Mouse (Mus musculus) urinary bladder, postnatal 36 days (tissue): ENCODE results near the gene Crocc.

Experiments used
- DNase-seq, 2 experiments: peaks; one replicate each; pipeline ENCODE4 v3.0.0; 2022; ENCODE audit warnings: low spot score in 2 of 2, mixed read lengths in 1 of 2

Crocc gene

DNA sequence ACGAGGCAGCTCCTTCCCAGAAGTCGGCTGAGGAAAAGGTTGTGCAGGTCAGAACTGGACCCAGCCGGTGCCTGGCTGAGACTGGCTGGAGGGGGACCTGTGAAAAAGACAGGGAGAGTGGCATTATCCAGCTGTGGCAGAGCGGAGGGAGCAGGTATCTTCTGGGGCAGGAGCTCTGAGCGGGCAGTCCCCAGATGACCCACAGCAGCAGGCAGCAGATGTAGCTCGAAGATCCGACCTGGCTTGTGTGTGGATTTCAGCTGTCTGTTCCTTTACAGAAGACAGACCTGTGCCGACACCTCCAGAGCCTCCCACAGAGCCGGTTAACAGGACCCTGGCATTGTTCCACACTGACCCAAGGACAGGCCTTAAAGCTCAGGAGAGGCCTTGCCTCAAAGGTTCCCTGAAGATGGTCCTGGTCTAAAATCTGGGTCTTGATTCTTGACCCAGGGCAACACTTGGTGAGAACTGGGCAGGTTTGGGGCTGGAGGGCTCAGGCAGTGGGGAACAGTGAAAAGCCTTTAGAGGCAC, 7.2 kb upstream of the Crocc start:
- no peak for DNase-seq

DNA sequence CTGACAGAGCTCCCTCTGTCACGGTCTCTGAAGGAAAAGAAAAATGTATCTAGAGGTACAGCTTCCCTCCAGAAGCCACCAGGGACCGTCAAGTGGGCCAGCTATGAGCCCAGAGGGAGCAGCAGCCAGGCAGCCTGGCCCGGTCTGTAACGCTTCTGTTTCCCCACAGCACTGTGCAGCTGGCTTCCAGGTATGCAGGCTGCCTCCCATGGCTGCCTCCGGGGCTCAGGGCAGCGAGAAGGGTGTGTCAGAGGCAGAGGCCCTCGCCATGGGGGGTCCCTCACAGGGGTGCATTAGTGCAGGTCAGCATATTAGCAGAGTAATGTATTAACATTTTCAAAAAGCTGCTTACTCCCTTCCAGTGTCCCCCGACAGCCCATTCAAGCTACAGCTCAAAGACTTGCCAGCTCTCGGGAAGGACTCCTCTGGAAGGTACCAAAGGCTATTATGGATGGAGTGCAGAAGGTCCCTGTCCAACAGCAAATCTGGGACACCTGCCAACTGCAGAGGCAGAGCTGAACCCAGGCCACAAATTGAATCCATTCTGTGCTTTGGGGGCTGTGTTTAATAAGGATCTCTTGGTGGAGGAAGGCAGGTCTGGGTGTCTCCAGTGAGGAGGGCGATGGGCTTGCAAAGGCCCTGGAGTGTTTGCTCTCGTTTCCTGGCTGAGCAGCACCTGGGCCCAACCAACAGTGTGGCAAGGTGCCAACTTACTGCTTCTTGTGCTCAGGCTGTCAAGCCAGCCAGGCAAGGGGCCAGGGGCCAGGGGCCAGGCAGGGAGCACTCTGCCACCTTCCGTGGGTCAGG, 6.6 kb upstream of the Crocc start:
- DNase-seq: no peak

GRCm38 (mm10) chr4:141065123-141065522, 4.8 kb upstream of the Crocc start:
- DNase-seq: peak; percentile 64 to 76

DNA sequence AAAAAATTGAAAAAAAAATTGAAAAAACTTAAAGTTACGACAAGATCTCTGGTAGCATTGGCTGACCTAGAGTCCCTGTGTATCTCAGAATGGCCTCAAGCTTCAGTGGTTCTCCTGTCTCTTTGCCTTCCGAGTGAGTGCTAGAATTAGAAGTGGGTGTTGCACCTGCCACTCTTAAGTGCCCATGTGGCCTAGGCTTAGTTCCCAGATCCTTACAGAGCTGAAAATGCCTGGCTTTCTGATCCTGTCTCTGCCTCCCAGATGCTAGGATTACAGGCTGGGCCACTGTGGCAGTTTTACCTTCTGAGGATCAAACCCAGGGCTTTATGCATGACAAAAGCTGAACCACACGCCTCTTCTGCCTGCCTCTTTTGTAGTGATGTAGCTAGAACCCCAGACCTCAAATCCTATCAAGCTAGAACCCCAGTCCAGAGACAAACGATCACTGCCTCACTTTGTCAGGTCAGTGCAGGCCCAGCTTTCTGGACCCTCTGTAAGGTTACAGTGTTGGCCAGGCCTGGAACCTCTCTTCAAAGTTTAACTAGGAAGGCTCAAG, 3.8 kb upstream of the Crocc start:
- DNase-seq: no peak

GRCm38 (mm10) chr4:141059616-141060425, 529 bp downstream of the Crocc start:
- DNase-seq: no peak

- DNase-seq: no peak
These were observed 1.5 kb downstream of the Crocc start for GRCm38 (mm10) chr4:141058835-141059234.

GRCm38 (mm10) chr4:141056970-141057369, 3.4 kb downstream of the Crocc start:
- DNase-seq: no peak

- no peak for DNase-seq
These were observed 6.7 kb downstream of the Crocc start for GRCm38 (mm10) chr4:141053568-141054161.

DNA sequence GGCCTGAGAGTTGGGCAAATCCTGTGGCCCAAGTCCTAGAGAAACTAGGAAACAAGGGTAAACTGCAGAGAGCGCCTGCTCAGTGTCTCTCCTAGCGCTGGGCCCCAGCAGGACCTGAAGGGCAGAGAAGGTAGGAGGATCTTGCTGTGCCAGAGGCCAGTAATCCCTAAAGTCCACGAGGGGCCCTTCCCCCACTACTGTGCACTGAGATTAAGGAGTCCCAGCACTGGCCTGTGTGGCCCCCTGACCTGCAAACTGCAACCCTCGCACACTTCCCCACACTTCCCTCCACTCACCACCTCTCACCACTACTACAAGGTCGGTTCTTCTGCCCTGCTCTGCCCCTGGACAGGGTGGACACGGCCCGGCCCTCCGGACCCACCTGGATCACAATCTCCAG, 7.2 kb downstream of the Crocc start:
- no peak for DNase-seq

DNA sequence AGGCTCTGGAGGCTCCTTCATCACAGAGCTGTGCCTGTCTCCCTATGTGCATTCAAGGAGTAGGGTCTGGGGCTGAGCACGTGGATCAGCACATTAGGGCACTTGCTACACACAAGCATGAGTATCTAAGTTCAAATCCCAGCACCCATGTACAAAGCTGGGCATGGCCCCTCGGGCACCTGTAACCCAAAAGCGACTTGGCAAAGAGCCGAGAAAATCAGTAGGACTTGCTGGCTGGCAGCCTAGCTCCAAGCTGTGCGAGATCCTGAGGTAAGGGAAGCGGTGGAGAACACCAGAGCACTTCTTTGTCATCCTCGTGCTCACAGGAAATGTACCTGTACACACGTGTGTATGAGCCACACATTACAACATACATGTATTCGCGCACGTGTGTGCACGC, 7.9 kb downstream of the Crocc start:
- no peak for DNase-seq

- no peak for DNase-seq
These were observed 10.9 kb downstream of the Crocc start for GRCm38 (mm10) chr4:141049476-141049835.

- DNase-seq: no peak
These were observed 11.4 kb downstream of the Crocc start for GRCm38 (mm10) chr4:141048810-141049475.

GRCm38 (mm10) chr4:141044816-141045215, 15.5 kb downstream of the Crocc start:
- peak in 1 of 2 experiments; percentile 23 for DNase-seq

GRCm38 (mm10) chr4:141041117-141041516, 19.2 kb downstream of the Crocc start:
- DNase-seq: no peak

GRCm38 (mm10) chr4:141033606-141034549, 26.5 kb downstream of the Crocc start:
- DNase-seq: peak in 1 of 2 experiments; percentile 50

DNA sequence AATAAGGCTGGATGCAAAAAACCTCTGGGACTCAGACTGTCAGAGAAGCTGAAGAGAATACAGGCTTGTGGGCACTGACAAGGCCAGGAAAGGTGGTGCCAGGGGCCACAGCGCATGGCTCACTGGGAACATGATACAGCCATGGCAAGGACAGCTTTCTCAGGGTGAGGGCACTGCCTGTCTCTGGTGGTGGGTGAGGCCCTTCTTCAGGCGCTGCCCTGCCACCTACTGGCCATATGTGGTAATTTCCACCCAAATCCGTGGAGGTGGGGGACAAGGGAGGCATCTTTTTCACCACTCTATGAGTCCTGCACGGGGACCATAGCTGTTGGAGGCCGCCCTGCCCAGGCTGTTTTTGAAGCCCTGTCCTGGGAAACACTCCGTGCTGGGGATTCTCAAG, 28.6 kb downstream of the Crocc start:
- peak; percentile 62 to 68 for DNase-seq

DNA sequence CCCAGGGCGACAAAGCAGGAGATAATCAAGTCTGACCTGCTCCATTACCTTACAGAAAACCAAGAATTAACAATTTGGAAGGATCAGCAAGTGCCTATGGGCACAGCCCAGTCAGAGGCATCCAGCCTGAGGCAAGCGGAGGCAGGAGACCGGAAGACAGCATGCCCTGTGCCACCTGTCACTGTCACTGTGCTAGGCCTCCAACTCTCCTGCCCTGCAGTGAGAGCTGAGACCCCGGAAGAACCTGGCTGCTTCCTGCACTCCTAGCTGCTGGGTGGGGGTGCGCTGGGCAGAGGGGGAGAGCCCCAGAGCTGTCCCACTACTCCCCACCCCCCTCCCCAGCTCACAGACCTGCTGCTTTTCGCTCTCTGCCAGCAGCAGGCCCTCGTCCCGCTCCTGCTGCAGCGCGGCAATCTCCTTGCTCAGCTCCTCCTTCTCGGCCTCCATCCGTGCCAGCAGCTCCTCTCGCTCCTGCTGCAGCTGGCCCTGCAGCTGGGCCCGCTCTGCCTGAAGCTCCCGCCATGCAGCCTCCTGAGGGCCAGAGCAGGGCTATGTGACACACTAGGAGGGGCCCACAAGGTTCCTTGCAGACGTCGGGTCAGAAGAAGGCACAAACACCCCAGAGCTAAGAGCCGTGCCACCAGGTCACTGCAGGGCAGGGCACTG, 29.7 kb downstream of the Crocc start:
- no peak for DNase-seq

DNA sequence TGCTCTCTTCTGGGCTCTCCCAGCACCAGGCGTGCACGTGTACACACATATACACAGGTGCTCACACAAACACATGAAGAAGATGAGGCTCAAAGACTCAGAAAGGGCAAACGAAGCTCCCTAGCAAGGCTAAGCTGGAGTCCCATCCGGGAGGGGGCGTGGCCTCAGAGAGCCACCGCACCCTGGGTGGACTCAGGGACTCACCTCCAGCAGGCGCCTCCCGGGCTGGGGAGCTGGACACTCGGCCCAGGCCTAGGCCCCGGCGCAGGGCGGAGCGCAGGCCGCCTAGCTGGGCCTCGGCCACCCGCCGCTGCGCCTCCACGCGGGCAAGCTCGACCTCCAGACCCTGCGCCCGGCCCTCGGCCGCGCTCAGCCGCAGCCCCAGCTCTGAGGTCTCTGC, 35.4 kb downstream of the Crocc start:
- DNase-seq: no peak

GRCm38 (mm10) chr4:141024052-141024451, 36.3 kb downstream of the Crocc start:
- DNase-seq: no peak

- DNase-seq: no peak
These were observed 38.8 kb downstream of the Crocc start for GRCm38 (mm10) chr4:141021614-141021929.
